Mouse (Mus musculus) G1E (cell line): ENCODE data around the gene Spag7.

Source experiments
- CTCF ChIP-seq: IDR thresholded peaks from 2 replicates; pipeline ENCODE4 v1.5.1; 2012; ENCODE audit warnings: low read depth, low read length, inconsistent platforms, mixed read lengths
- TAL1 ChIP-seq: conservative IDR thresholded peaks from 2 replicates; pipeline ENCODE4 v1.6.1; 2012; ENCODE audit warnings: low read depth, low read length, inconsistent platforms, mixed read lengths

DNA sequence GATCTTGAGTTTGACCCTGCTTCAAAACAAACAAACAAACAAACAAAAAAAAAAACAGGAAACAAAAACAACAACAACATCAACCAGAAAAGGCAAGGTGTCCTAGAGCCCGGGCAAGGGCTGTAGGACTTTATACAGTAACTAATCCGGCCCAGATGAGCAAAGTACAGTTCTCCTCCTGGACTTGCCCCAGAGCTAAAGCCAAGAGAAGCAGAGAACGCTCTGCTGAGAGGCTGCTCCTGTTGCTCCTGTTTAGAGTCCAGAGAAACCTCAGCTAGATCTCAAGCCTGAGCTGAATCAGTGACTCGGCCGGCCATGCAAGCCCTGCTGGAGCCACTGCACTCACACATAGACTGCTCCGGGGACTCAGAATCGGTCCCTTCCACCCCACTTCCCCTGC is 39.1 kb downstream of the Spag7 start:
- no peak for TF ChIP-seq CTCF
- TF ChIP-seq TAL1, result no peak
